Mouse (Mus musculus) ovary, postnatal 36 days (tissue): ENCODE results near the gene Irak1bp1.

ENCODE experiments used
- DNase-seq: peaks from one replicate; pipeline ENCODE4 v3.0.0; 2022; ENCODE audit warnings: low spot score, mixed read lengths

The Irak1bp1 gene

DNA sequence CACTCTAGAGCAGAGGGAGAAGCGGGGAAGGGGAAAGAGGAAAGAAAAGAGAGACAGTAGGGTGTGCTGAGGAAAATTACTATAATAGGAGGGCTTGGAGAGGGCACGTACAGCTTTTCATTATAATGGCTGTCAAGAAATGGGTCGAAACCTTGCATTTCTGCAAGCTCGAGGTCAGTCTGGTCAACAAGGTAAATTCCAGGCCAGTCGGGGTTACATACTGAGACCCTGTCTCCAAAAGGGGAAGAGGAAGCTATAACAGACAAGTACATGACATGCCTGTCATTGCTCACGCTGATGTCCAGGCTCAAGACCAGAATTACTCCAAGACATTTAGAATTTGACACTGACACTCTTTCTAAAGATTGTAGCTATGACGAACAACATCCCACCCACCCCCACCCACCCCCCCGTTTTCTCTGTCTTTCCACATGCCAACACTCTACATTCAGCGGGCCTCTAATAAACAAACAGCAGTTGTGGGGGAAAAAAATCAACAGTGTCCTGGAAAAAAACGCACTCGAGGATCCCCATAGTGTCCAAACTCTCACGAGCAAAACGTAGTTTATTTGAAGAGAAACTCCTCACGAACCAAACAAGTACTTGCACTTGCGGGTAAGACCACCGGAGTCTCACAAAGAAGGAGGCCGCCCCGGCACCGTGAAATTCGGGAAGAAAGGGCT, at the start of gene Irak1bp1:
TSS of gene Irak1bp1 (plus strand) at position 534 of the 683 bp plus-strand sequence.
- no peak for DNase-seq

DNA sequence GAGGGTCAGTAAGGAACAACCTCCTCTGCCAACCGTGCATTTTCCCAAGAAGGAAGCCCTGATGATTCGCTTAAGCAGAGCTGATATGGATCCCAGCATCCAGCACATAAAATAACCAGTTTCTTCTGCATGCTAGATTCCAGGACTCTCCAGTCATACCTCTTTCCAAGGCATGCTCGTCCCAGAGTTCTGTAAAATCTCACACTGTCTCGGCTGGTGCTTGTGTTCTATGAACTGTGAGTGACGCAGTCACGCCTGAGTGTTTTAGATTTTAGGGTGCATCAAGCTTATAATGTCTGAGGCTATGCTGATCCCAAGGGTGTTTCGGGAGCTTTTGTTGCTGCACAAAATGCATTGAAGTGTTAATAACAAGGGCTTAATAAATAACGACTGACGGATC, 41.0 kb upstream of the Irak1bp1 start:
- DNase-seq, result no peak

DNA sequence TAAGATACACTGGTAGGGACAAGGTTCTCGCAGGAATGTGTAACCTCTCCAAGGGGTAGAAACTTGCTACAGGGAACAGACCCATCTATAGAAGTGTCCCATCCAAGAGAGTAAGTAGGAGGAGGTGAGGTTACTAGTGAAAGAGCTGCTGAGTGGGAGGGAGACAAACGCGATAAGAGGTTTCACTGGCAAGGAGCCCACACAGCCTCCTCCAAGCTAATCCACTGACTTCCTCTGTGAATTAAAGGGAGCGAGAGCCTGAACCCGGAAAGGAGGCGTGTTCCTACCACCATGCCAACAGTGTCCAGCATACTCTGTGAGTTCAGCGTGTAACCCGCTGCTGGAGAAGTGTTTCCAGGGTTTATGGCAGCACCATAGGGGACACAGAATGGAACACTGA, 29.0 kb upstream of the Irak1bp1 start:
- DNase-seq, result peak; percentile 17

DNA sequence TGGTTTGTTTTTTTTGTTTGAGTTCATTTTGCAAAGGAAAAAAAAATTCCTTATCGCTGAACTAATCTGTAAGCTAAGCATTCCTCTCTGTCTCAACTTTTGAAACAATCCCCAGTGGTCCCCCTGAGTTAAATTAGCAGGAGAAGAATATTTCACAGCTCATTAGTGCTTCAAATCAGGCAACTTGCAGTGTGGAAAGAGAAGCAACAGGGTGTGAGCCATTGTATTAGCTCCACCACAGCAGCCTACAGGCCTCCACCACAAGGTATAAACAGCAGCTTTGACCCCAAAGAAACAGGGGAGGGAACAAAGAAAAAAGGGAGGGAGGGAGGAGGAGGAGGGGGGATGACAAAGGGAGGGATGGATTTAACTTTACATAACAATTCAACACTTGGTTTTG, 22.2 kb upstream of the Irak1bp1 start:
- DNase-seq, result no peak

DNA sequence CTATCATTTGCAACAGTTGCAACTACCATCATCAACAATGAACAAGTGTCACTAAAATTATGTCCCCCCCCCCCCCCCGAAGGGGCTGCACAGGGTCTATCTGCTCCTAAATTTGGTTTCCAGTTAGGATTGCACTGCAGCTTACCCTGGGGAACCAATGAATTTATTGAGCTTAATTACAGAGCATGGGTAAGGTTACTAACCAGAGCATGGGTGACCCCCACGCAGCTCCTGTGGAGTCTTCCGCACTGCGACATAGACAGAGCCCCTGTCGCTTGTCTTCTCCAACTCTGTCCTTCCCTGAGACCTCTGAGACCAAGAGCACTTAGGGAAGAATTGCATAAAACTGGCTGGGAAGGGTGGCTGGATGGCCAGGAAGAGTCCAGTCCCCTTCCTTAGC, 21.7 kb upstream of the Irak1bp1 start:
- DNase-seq, result no peak

DNA sequence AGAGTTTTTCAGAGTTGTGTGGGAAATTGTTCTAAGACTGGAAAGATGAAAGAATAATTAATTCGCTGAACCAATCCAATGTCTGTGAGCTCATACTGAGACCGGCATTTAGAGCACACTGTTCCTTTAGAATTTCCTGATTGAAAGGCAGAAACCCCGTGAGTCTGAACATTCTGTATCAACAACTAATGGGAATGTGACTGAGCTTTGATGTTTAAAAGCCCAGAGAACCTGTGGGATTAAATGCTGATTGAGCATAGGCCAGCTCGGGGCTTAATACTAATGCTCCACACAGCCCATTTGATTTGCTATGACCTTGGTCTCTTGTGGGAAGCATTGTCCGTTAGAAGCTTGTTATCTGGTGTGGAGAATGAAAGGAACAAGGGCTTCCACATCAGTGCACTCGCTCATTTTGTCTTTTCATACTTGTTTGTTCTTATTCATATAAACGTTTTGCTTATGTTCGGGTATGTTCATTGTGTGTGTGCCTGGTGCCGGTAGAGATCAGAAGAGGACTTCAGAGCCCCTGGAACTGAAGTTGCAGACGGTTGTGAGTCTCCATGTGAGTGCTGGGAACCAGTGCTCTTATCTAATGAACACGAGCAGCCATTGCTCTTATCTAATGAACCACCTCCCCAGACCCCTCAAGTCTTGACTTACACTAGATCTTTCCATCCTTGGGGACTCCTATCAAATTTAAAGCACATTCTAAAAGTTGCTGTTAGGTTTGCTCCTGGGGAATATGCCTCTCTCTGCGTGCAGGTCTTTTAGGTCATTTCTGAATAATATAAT, 17.0 kb upstream of the Irak1bp1 start:
- DNase-seq, result no peak

DNA sequence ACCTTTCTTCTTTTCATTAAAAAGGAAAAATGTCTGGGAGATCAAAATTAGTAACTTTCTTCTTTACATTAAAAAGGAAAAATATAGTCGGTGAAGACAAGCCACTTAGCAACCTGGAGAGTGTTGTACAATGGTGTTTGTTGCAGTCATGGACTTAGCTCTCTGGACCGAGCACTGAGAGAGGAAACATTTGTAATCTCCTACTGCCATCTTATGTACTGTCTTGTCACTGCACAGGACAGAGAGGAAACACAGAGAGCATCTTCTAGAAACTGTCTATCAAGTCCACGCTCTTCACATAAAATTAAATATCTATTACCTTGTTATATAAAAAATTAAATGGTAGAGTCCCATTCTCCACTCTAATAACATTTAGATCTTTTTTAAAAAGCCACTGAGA, 14.8 kb upstream of the Irak1bp1 start:
- DNase-seq, result no peak

DNA sequence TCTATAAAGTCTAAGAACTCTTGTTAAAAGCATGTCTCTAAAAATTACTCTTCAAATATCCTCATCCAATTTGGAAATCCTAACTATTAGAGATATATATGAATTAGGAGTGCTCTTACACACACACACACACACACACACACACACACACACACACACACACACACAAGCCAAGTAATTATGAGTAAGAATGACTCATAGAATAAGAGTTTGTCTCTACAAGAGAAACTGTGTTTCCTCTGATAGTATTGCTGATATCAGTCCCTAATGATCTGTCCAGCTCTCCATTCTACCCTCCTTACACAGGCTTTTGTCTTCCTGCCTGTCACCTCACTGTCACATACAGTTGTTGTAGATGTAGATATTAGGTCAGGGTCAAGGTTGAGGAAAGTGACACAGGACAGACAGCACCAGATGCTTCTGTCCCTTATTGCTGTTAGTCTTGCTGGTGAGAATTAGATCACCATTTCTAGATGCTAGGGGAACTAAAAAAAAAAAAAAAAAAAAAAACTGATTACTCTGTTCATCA, 14.0 kb upstream of the Irak1bp1 start:
- DNase-seq, result no peak

DNA sequence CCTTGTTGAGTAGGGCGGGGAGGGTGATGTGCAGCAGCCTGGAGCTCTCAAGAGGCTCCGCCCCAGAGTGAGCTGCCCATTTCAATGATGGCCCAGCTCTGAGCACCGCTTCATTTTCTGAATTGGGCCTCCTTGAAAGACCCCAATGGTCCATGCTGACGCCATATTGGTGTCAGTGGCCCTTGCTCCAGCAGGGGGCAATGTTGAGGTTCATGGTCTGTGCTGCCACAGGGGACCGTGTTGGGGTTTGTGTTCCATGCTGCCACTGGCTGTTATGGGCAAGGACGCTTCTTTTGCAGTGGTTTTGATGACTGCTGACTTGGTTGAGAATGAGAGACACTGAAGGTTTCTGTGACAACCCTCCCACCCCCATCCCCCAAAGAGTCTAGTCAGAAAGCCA, 2.9 kb upstream of the Irak1bp1 start:
- DNase-seq, result no peak

DNA sequence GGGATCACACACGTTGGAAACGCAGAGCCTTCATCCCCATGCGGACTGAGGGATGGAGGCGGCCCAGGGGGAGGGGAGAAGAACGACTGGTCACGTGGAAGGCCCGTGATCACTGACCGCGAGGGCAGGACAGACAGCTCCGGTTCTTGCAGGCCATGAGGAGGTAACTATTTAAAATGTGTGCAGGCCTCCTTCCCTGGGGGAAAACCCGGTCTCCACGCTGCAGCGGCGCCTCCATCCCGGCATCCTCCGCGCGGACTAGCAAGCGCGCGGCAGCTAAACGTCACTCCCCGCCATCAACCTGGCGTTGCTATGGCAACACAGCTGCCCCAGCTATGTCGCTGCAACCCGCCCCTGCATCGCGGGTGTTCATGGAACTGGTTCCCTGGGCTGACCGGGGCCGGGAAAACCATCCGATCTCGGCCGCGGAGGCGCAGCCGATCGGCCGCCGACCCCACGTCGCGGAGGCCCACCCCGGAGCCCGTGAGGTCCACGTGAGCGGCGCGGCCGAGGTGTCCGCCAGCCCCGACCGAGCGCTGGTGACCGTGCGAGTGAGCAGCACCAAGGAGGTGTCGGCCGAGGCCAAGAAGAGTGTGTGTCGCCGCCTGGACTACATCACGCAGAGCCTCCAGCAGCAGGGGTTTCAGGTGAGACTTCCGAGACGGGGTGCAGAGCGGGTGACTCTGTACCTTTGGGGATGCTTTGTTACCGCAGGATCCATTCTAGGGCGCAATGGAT, 522 bp downstream of the Irak1bp1 start:
- DNase-seq, result peak; percentile 85

DNA sequence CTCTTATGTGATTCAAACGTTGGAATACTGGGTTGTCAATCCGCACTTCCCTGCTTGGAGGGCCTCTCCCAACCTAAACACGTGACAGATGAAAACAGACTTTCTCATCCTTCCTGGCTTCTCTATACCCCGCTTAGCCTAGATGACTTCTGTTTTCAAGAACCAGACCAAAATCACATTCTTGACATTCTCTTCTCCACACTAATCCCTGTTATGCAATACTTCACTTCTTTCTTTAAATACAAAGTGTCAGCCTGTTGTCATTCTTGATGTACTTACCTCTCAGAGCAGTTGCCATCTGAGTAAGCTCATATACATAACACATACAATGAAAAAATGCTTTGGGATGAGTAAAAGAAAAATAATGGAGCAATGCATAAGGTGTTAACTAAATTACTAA, 2.6 kb downstream of the Irak1bp1 start:
- DNase-seq, result no peak

DNA sequence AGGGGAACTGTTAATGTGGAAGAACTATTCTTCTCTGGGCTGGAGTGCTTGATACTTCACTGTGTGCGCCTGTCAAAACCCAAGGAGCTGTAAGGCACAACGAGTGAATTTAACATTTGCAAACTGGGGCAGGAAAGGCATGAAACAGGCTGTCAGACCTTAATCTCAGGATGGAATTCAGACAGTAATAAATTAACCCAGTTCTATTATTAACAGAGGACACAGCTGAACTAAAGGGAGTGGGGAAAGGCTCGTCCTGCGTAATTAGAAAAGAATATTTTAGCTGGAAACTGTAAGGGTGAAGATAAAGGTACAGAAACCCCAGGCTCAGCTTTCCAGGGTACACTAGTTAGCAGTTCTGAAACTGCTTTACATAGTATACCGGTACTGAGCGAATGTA, 6.6 kb downstream of the Irak1bp1 start:
- DNase-seq, result no peak

DNA sequence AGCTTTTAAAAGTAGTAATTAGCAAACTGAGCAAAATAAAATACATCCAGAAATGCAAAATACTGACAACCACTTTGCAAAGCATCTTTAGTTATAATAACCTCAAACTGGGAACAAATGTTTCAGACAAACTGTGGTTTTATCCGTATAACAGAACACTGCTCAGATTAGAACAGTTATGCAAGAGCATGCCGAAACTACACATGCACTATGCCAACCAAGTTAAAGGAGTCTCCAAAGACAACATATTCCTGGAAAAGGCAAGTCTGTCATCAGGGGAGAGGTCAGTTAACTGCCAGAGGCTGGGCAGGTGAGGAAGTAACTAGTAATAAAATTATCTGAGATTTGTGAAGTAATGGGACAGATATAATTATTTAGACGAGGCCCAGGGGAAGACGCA, 13.3 kb downstream of the Irak1bp1 start:
- DNase-seq, result no peak

DNA sequence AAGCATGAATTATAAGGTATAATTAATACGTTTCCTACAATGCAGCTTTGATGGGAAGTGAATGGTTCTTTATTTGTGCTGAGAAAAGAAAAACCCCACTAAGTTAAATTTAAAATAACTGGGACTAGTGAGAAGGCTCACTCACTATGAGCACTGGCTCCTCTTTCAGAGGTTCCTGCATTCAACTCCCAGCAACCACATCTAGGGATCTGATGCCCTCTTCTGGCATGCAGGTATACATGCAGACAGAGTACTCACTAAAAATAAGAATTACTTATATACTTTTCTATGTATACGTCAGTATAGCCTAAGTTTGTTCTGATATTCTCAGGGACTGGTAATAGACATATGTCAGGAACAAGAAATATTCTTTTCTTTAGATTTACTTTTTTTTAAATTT, 24.7 kb downstream of the Irak1bp1 start:
- DNase-seq, result no peak

DNA sequence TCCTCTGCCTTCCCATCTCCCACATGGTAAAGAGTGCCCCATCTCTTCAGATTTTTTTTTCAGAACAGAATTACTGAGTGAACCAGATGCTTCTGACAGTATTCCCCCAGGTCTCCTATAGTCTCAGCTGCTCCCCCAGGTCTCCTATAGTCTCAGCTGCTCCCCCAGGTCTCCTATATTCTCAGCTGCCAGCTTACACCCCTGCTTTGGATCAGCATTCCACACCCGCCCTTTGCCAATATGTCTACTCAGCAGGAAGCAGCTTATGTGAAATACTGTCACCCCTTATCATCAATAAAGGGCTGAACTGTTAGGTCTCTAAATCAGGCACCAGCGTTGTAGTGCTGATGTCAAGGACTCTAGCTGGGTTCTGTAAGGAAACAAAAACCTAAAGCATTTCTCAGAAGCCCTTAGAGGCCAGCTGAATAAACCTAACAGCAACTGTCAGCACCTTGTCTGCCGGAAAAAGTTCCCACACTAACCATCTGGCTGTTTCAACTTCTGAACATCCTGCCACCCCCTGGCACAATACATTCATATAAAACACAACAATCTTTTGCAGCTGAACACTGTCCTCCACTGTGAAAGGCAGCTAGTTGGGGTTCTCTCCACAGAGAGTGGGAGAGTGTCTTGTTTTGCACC, 25.8 kb downstream of the Irak1bp1 start:
- DNase-seq, result no peak

DNA sequence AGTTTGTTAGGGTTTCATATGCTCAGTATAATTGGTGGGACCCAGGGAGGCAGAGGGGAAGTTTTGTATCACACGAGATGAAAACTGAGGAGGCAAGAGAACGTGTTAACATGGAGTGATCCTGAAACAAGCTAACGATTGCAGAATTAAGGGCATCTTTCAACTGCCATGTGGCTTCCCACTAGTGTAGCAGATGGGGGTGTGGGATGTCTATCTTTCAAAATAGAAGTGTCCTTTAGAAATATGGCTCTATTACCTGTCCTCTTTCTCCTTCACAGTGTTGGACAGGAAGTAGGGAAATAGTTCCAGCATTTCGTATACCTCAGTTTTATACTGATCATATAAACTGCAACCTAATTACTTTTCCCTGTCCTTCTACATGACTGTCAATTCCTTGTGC, 26.9 kb downstream of the Irak1bp1 start:
- DNase-seq, result no peak

DNA sequence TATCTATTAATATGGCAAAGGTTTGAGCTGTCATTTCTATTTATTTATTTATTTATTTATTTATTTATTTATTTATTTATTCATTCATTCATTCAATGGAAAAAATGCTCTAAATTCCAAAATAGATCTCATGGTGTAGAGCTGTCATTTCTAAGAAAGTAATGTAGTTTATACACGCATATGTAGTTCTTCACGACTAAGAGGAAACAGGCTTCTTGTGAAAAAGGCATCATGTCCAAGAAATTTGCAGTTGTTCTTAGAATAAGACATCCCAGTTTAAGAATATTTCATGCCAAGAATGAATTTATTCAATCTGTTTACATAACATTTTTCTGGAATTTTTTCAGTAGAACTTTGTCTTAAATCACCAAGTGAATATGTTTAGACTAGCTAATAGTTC, 31.5 kb downstream of the Irak1bp1 start:
- no peak for DNase-seq

DNA sequence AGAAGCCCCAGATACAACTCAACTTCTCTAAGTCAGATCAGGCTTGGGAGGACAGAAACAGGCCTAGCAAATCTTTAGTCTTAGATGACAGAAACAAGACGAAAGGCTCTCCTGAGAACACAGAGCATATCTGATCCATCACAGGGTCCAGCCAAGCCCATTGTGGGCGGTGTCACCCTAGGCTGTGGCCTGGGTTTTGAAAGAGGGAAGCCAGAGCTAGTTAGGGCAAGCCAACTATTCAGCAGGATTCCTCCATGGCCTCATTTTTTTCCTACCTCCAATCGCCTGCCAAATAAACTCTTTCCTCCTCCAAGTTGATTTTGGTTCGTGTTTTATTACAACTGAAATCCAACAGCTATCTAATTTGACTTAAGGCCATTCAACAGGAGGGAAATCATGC, 32.0 kb downstream of the Irak1bp1 start:
- DNase-seq, result no peak

DNA sequence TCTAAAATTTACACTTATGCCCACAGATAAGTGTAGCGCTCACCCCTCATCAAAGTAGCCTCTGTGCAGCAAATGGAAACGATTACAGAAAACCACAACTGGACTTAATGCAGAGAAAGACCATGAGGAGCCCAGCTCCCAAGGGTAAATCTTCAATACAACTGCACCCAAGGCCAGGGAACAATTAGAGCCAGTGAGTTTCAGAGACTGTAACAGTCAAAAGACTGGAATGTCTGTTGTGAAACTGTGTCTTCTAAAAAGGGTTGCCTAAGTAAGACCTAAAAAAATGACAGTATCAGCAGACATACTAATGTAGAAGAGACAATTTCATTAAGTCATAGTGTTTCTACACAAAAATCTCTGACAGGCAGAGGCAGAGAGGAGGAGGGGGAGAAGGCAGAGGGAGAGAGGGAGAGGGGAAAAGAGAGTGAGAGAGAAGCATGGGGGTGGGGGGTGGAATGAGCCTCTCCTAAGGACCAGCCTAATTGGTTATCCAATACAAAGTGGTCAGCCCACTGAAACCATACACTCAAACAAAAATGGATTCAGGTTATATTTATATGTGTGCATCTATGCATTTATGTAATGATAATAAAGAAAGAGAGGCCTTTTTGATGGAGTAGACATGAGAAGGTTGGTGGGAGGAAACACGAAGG, 32.6 kb downstream of the Irak1bp1 start:
- no peak for DNase-seq

DNA sequence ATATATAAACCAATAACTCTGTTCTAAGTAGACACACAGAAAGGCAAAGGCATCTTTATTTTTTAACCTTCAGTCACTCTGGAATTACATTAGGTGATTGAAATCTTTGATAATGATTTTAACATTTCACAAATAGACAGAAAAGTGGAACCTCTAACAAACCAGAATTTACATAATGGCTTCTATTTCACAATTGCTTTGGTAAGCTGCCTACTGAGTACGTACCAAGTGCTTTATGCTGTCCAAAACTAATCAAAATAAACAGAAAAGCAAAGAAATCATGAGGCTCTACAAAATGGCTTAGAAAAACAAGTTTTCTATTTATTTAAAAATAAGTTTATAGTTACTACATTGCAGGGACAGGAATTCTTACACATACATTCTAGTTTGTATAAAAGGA, 36.8 kb downstream of the Irak1bp1 start:
- DNase-seq, result no peak

DNA sequence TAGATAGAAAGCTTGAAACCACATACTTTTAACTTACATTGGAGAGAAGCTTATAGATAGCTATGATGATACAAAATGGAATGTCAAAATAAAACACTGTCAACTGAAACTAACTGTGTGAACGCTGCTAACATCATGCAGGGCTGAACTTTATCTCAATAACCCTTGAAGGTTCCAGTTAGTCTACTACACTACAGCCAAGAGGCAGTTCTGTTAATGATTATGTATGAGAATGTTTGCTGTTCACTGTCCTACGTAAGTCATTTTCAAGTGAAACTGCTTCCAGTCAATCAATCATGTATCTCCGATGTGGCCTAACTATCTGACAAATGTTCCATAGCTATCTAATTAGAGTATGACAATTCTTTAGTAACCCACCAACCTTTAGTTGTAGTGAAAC, 38.4 kb downstream of the Irak1bp1 start:
- no peak for DNase-seq

DNA sequence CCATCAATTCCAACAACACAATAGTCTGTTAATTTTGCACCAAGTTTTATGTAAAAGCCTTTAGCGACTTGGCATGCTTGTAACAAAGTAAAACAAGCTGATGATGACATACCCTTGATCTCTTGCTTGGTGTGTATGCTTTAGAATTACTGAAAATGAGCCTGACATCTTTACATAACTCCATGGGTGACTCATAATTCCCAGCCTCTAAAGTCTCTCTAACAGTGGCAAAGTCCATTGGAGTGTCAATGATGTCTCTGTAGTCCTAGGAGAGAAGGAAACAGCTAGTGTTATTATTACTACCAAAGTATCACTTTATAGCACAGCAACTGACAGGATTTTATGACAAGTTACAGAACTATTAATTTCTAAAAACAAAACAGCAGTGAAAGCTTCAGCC, 47.7 kb downstream of the Irak1bp1 start:
- DNase-seq, result no peak
